Mouse (Mus musculus) CH12.LX (cell line): Measurements from ENCODE around the gene Tmco5.
A peak's percentile ranks its signal among the peaks of the same experiment; 100 is the strongest.

Source experiments
- CHD2 ChIP-seq: IDR thresholded peaks from 2 replicates; pipeline ENCODE4 v1.6.1; 2011; ENCODE audit warnings: low read length, improper control_type of control experiment
- CTCF ChIP-seq, 2 experiments: IDR thresholded peaks in 1 of 2; conservative IDR thresholded peaks in 1 of 2; 2 replicates each; pipeline ENCODE4 v1.5.1; 2011 to 2012; ENCODE audit warnings: low read depth in 2 of 2, low read length in 2 of 2, improper control_type of control experiment in 1 of 2, inconsistent platforms in 1 of 2, mild to moderate bottlenecking in 1 of 2, moderate library complexity in 1 of 2
- TBP ChIP-seq: conservative IDR thresholded peaks from 2 replicates; pipeline ENCODE4 v1.6.1; 2011; ENCODE audit warnings: low read depth, low read length, improper control_type of control experiment
- ZMIZ1 ChIP-seq: IDR thresholded peaks from 2 replicates; pipeline ENCODE4 v1.6.1; 2012; ENCODE audit warnings: low read depth, mild to moderate bottlenecking, inconsistent platforms, low read length, improper control_type of control experiment

- TF ChIP-seq CHD2 (no peak), CTCF (conservative IDR thresholded peaks at IDR 0.05 in 1 of 2, IDR thresholded peaks at IDR 0.05 in 1 of 2; ENCODE audit: low read depth in 2 of 2, low read length in 2 of 2) (peak; percentile 50 to 91; a peak in 2 of 4 replicates), ZMIZ1 (no peak), TBP (no peak)
Measured at GRCm38 (mm10) chr2:116899615-116900272, 21.3 kb downstream of the Tmco5 start.
